Mouse (Mus musculus) activated CD4-positive, CD25-positive, alpha-beta regulatory T cell, adult 4 months (primary cell): Measurements from ENCODE around the gene Prtn3. TPM values are rescaled to one million over a fixed set of nuclear protein-coding genes. Genes with fewer than 3 reads are reported as not detected.

Experiments used
- ATAC-seq: one replicate; pipeline ENCODE4 v1.8.0; 2017
- polyA plus RNA-seq, 2 experiments: library from polyadenylated mRNA; unstranded; fragments of 100-300 nt; shearing (Covaris generic); gene quantifications; one replicate each; pipeline ENCODE4 v1.2.1; 2017

Gene Prtn3
- polyA plus RNA-seq, 2 experiments from 2014 or later, result not detected

DNA sequence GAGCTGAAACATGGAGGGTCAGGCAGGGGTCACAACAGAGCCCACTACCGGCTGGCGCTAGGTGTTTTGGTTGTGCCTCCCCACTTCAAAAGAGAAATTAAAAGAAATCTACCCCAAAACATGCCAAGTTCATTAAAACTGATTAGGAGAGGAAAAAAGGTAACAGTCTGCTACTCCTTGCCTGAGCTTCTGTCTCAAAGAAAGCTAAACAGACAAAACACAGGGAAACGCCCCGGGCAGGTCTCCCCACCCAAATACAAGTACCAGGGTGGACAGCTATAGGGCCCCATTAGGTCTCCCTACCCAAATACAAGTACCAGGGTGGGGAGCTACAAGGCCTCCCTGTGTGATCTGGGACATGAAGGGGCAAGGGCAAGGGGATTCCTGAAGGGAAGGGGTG, 36.3 kb downstream of the Prtn3 start, which contains the start of gene Gm26602:
Gm26602 (plus strand) TSS at position 301 of the 400 bp plus-strand sequence.
- no peak for ATAC-seq

DNA sequence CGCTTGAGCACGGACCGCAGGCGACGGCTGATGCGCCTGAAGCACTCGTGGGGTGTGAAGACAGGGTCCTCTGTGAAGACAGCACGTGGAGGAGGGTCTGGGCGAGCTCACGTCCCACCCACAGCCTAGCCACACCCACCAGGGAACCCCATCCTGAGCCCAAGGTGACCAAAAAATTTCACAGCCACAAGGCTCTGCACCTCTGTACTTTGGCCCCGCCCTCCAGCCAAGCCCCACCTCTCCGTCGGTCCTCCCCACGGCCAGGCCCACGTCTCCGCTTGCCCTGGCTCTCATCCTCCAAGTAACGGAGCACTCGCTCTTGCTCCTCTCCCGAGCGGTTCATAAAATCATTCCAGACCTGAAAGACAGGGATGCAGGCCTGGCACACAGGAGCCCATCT, 38.1 kb downstream of the Prtn3 start:
- no peak for ATAC-seq

- no peak for ATAC-seq
These were observed 40.1 kb downstream of the Prtn3 start for GRCm38 (mm10) chr10:79914131-79914947.

DNA sequence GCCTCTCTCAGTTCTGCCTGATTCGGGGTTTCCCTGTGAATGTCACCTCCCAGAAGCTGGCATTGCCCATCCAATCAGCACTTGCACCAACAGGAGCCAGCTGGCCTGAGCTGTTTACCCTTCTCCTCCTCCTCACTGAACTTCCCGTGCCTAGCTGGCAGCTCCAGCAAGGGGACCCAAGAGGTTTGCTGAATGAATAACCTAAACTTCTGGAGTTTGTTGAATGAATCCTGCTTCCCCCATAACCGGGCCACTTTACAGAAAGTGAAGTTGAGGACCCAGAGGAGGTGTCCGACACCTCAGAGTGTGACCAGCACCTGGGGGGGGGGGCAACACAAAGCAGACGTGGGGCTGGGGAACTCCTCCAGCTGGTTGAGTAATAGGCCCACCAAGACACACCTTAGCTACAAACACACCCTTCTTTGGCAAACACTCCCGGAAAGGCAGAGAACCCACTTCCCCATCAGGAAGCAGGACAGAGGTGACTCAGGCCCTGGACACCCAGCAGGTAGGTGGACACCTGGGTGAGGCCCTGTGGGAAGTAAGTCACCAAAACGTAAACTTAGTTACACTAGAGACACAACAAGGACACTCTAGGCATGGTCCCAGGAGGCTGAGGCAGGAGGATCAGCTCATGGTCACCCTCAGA, 40.8 kb downstream of the Prtn3 start:
- no peak for ATAC-seq

GRCm38 (mm10) chr10:79916081-79916480, 41.8 kb downstream of the Prtn3 start:
- ATAC-seq, result no peak

- peak; percentile 87 for ATAC-seq
These were observed 42.7 kb downstream of the Prtn3 start, which contains the start of gene Kiss1r for GRCm38 (mm10) chr10:79916808-79917531. Gene Kiss1r, plus strand, starts transcription at chr10:79916971.

GRCm38 (mm10) chr10:79917532-79918100, 43.3 kb downstream of the Prtn3 start:
- ATAC-seq, result no peak

GRCm38 (mm10) chr10:79918231-79919078, 44.2 kb downstream of the Prtn3 start:
- ATAC-seq, result no peak

- no peak for ATAC-seq
These were observed 45.1 kb downstream of the Prtn3 start for GRCm38 (mm10) chr10:79919251-79919849.

GRCm38 (mm10) chr10:79920056-79920890, 46.0 kb downstream of the Prtn3 start:
- ATAC-seq, result no peak

DNA sequence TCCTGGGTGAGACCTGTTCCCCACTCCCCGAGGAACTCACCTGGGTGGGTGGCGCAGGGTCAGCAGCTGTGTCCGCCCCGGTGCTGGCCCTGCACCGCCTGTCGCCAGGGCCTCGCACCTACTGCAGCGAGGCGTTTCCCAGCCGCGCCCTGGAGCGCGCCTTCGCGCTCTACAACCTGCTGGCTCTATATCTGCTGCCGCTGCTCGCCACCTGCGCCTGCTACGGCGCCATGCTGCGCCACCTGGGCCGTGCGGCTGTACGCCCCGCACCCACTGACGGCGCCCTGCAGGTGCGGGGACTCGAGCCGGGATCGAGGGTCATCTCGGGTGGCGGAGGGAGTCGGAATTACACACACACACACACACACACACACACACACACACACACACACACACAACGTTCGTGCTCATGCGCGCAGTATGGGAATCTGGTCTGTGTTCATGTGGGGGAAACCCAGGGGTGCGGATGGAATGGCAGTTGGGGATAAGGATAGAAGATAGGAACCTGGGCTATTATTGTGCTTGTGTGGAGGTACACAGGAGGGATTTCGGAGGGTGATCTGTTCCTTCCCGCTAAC, 46.8 kb downstream of the Prtn3 start, which contains the start of gene R3hdm4:
R3hdm4 (minus strand) TSS at position 251 of the 578 bp plus-strand sequence.
- ATAC-seq, result no peak

GRCm38 (mm10) chr10:79921572-79921971, 47.3 kb downstream of the Prtn3 start:
- ATAC-seq, result no peak

DNA sequence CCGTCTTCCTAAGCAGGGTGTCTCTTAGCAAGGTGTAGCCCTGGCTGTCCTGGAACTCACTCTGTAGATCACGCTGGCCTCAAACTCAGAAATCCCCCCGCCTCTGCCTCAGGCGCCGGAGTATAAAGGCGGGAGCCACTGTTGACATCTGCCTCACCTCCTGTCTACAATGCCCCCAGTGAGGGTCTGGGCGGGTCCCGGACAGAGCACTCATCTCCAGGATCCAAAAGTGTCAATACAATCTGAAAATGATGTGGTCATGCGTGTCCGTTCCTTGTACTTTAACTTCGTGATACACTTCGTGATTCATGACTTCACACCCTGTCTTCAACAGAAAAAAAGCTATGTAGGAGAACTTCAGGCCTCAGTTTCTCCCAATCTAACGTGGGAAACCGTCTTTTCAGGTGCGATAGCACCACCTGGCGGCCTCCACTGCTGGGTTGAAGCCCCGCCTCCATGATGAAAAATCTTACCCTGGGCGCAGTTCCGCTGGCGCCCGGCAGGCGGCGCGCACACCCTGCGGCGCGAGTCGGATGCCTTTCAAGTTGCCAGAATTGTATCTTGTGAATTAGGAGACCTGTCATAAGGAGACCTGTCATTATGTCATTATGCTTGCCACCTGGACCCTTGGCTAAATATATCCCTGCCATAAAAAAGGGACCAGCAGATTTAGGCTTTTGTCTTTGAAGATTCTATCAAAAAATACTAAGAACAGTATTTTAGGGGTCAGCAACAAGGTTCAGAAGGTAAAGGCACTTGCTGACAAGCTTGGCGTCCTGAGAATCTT, 50.9 kb downstream of the Prtn3 start:
- ATAC-seq, result peak; percentile 38

DNA sequence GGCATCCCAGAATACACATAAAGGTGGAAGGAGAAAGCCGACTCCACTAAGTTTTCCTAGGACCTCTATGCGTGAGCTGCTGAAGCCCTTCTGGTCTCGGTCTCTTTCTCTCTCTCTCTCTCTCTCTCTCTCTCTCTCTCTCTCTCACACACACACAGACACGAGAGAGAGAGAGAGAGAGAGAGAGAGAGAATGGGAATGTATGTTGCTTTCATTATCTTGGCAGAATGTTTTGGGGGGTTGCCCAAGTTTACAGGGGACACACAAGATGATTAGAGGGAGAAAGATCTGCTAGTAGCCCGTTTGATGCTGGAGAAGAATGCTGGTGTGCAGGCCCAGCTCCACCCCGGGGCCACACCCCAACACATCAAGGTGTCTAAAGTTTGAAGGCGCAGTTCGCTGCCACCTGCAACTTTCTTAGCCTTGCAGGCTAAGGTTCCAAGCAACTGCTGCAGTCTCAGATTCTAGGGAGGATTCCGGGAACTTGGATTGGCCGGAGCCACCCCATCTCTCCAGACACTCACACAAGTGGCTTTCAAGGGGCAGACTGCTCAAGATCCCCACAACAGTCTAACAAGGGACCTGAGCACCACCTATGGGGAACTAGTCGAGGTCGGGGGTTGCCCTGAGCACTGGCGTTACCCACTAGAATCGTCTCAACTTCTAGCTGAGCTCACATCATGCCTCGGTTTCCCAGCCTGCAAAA, 51.7 kb downstream of the Prtn3 start:
- ATAC-seq, result peak; percentile 4

DNA sequence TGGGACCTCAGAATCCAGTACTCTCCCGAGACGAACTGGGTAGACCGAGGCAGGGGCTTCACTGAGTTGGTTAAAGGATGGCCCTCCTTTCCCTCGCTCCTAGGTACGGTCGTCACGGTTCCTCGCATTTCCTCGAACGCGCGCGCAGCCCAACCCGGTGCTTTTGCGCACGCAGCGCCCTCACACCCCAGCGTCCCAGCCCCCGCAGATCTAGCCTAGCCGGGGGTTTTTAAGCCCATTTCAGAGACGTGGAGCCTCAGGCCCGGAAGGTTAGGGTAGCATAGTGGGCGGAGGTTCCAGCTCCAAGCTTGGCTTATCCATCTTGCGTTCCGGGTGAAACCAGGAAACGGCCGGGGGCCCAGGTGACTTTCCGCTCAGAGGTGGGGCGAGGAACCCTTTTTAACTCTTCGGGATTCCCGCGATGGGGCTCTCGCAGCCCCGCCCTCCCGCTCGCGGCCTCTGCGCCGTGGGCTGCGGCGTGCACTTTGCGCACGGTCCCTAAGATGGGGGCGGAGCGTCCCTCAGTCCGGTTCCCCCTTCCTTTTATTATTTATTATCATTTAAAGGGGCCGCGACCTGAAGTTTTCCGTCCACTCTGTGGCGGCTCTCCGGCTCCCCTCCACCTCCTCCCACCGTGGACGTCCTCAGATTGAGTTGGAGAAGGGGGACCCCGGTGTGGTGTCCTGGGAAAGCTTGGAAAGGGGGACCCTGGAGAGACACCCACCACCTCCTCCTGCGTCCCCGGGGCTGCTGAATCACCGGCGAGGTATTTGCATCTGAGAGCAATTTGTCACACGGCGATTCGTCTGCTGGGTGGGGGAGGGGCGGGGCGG, 52.4 kb downstream of the Prtn3 start, which contains the start of gene Arid3a:
Arid3a (plus strand) TSS at position 553 of the 833 bp plus-strand sequence.
- ATAC-seq, result peak; percentile 74

GRCm38 (mm10) chr10:79927324-79928029, 53.2 kb downstream of the Prtn3 start:
- peak; percentile 12 for ATAC-seq
